Mouse (Mus musculus) embryonic fibroblast, embryonic 13.5 days (primary cell): ENCODE data around the gene Rnf41.

Experiments
- CTCF ChIP-seq: IDR thresholded peaks from 2 replicates; pipeline ENCODE4 v1.5.1; 2011; ENCODE audit warnings: mild to moderate bottlenecking, control low read depth, low read length, moderate library complexity, borderline replicate concordance; ENCODE audit not compliant: insufficient read depth
- POLR2A ChIP-seq: IDR thresholded peaks from 2 replicates; pipeline ENCODE4 v1.6.1; 2011; ENCODE audit warnings: low read depth, mild to moderate bottlenecking, control low read depth, low read length, moderate library complexity

DNA sequence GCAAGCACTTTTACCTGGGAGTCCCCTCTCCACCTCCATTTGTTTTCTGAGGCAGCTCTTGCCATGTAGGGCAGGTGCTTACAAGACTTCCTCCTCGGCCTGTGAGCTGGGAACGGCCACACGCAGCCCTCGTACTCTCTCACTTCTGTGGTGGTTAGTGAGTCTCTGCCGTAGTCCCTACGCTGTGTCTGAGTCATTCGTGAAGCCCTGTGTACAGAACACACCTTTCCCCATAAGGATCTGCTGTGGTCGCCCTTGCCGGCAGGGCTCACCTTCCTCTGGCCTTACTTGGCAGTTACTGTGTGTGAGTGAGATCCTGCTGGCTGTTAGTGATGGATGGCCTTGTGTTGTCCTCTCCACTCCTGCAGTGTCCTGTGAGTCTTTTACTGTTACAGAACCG lies 23.2 kb downstream of the Rnf41 start:
- TF ChIP-seq POLR2A = no peak
- TF ChIP-seq CTCF = no peak
